Mouse (Mus musculus): ENCODE results near the gene P2rx4. TPM values are rescaled to one million over a fixed set of nuclear protein-coding genes. Genes with fewer than 3 reads are reported as not detected.

P2rx4 gene
- polyA plus RNA-seq, 1 experiment from 2014 or later: 15.7 TPM

- peaks cover 10% of the 10 kb centered on the region; the same call in 1 of the 2 replicates for H3K4me1 ChIP-seq (ENCODE audit: insufficient read depth)
- peak overlapping the region; percentile 83 for H3K27ac ChIP-seq (ENCODE audit: low read depth)
- H3K27me3 ChIP-seq (ENCODE audit: insufficient read depth, low read length): no peaks in the 10 kb centered on the region
- H3K9me3 ChIP-seq (ENCODE audit: low read depth, low read length): no peaks in the 10 kb centered on the region
- peak; percentile 81 for DNase-seq
- TF ChIP-seq CTCF (IDR thresholded peaks at IDR 0.05; ENCODE audit: low read depth): no peak; the same call in 1 of the 2 replicates
- peak overlapping the region; percentile 29 for H3K4me2 ChIP-seq
- no peak overlapping the region for H3K9ac ChIP-seq
- ATAC-seq (ENCODE audit: insufficient read depth): peak; percentile 81
- H3K4me3 ChIP-seq (ENCODE audit: low read depth, low read length): no peak overlapping the region
- 11% methylated on average over 15 of the region's 15 CpGs for WGBS
- peaks cover 20% of the 10 kb centered on the region; the same call in 1 of the 2 replicates for H3K36me3 ChIP-seq (ENCODE audit: insufficient read depth)
Observed at GRCm38 (mm10) chr5:122731991-122732673, 24.8 kb downstream of the P2rx4 start.

- no peak overlapping the region for H3K27ac ChIP-seq (ENCODE audit: low read depth)
- H3K9me3 ChIP-seq (ENCODE audit: low read depth, low read length): no peaks in the 10 kb centered on the region
- H3K9ac ChIP-seq: no peak overlapping the region
- DNase-seq: no peak
- H3K4me3 ChIP-seq (ENCODE audit: low read depth, low read length): no peak overlapping the region
- H3K36me3 ChIP-seq (ENCODE audit: insufficient read depth): peaks cover 20% of the 10 kb centered on the region; the same call in 1 of the 2 replicates
- no peak for TF ChIP-seq CTCF (IDR thresholded peaks at IDR 0.05; ENCODE audit: low read depth)
- no peak overlapping the region for H3K4me2 ChIP-seq
- WGBS: 62% methylated on average over 17 of the region's 17 CpGs
- H3K4me1 ChIP-seq (ENCODE audit: insufficient read depth): peaks cover 10% of the 10 kb centered on the region; the same call in 1 of the 2 replicates
- ATAC-seq (ENCODE audit: insufficient read depth): no peak
- no peaks in the 10 kb centered on the region for H3K27me3 ChIP-seq (ENCODE audit: insufficient read depth, low read length)
Observed at GRCm38 (mm10) chr5:122733881-122734280, 26.5 kb downstream of the P2rx4 start.

- H3K4me1 ChIP-seq (ENCODE audit: insufficient read depth): peaks cover 10% of the 10 kb centered on the region; the same call in 1 of the 2 replicates
- peaks cover 30% of the 10 kb centered on the region for H3K36me3 ChIP-seq (ENCODE audit: insufficient read depth)
- no peak overlapping the region for H3K27ac ChIP-seq (ENCODE audit: low read depth)
- H3K4me2 ChIP-seq: no peak overlapping the region
- ATAC-seq (ENCODE audit: insufficient read depth): no peak
- no peak overlapping the region for H3K9ac ChIP-seq
- H3K4me3 ChIP-seq (ENCODE audit: low read depth, low read length): no peak overlapping the region
- no peak for TF ChIP-seq CTCF (IDR thresholded peaks at IDR 0.05; ENCODE audit: low read depth)
- H3K9me3 ChIP-seq (ENCODE audit: low read depth, low read length): no peaks in the 10 kb centered on the region
- WGBS: 87% methylated on average over 7 of the region's 7 CpGs
- DNase-seq: no peak
- H3K27me3 ChIP-seq (ENCODE audit: insufficient read depth, low read length): no peaks in the 10 kb centered on the region
Observed at GRCm38 (mm10) chr5:122735853-122736252, 28.5 kb downstream of the P2rx4 start.

GRCm38 (mm10) chr5:122736761-122737160 is 29.4 kb downstream of the P2rx4 start:
- H3K36me3 ChIP-seq (ENCODE audit: insufficient read depth): peaks cover 35% of the 10 kb centered on the region
- WGBS: 89% methylated on average over 15 of the region's 15 CpGs
- no peak for TF ChIP-seq CTCF (IDR thresholded peaks at IDR 0.05; ENCODE audit: low read depth)
- ATAC-seq (ENCODE audit: insufficient read depth) (no peak), DNase-seq (no peak)
- no peak overlapping the region for H3K4me3 ChIP-seq (ENCODE audit: low read depth, low read length)
- no peaks in the 10 kb centered on the region for H3K27me3 ChIP-seq (ENCODE audit: insufficient read depth, low read length)
- H3K4me1 ChIP-seq (ENCODE audit: insufficient read depth): 0 out of 2 replicates have a peak, but pooled peaks cover 7% of the 10 kb centered on the region
- H3K9ac ChIP-seq: no peak overlapping the region
- no peak overlapping the region for H3K27ac ChIP-seq (ENCODE audit: low read depth)
- H3K9me3 ChIP-seq (ENCODE audit: low read depth, low read length): no peaks in the 10 kb centered on the region
- H3K4me2 ChIP-seq: no peak overlapping the region

GRCm38 (mm10) chr5:122743880-122744422 is 36.6 kb downstream of the P2rx4 start:
- Histone ChIP-seq H3K4me3 (ENCODE audit: low read depth, low read length) (no peak overlapping the region), H3K36me3 (ENCODE audit: insufficient read depth) (peaks cover 65% of the 10 kb centered on the region), H3K9ac (no peak overlapping the region), H3K9me3 (ENCODE audit: low read depth, low read length) (no peaks in the 10 kb centered on the region), H3K27me3 (ENCODE audit: insufficient read depth, low read length) (no peaks in the 10 kb centered on the region), H3K4me1 (ENCODE audit: insufficient read depth) (no peaks in the 10 kb centered on the region), H3K27ac (ENCODE audit: low read depth) (no peak overlapping the region), H3K4me2 (no peak overlapping the region)
- DNase-seq (no peak), ATAC-seq (ENCODE audit: insufficient read depth) (no peak)
- TF ChIP-seq CTCF (IDR thresholded peaks at IDR 0.05; ENCODE audit: low read depth): no peak
- 75% methylated on average over 13 of the region's 13 CpGs for WGBS

- Histone ChIP-seq H3K27me3 (ENCODE audit: insufficient read depth, low read length) (no peaks in the 10 kb centered on the region), H3K4me2 (no peak overlapping the region), H3K36me3 (ENCODE audit: insufficient read depth) (peaks cover 57% of the 10 kb centered on the region), H3K27ac (ENCODE audit: low read depth) (no peak overlapping the region), H3K9me3 (ENCODE audit: low read depth, low read length) (no peaks in the 10 kb centered on the region), H3K4me3 (ENCODE audit: low read depth, low read length) (no peak overlapping the region), H3K4me1 (ENCODE audit: insufficient read depth) (no peaks in the 10 kb centered on the region), H3K9ac (no peak overlapping the region)
- ATAC-seq (ENCODE audit: insufficient read depth): no peak
- 79% methylated on average over 7 of the region's 7 CpGs for WGBS
- TF ChIP-seq CTCF (IDR thresholded peaks at IDR 0.05; ENCODE audit: low read depth): no peak
- DNase-seq: no peak
Observed at GRCm38 (mm10) chr5:122747950-122748349, 40.6 kb downstream of the P2rx4 start.

- H3K4me1 ChIP-seq (ENCODE audit: insufficient read depth): no peaks in the 10 kb centered on the region
- ATAC-seq (ENCODE audit: insufficient read depth) (no peak), DNase-seq (peak; percentile 32)
- no peak overlapping the region for H3K27ac ChIP-seq (ENCODE audit: low read depth)
- no peaks in the 10 kb centered on the region for H3K9me3 ChIP-seq (ENCODE audit: low read depth, low read length)
- no peak overlapping the region for H3K4me2 ChIP-seq
- WGBS: 75% methylated on average over 16 of the region's 16 CpGs
- no peak overlapping the region for H3K9ac ChIP-seq
- no peak overlapping the region for H3K4me3 ChIP-seq (ENCODE audit: low read depth, low read length)
- H3K27me3 ChIP-seq (ENCODE audit: insufficient read depth, low read length): no peaks in the 10 kb centered on the region
- H3K36me3 ChIP-seq (ENCODE audit: insufficient read depth): peaks cover 50% of the 10 kb centered on the region
- TF ChIP-seq CTCF (IDR thresholded peaks at IDR 0.05; ENCODE audit: low read depth): no peak
Observed at GRCm38 (mm10) chr5:122754477-122754876, 47.1 kb downstream of the P2rx4 start.
